Mouse (Mus musculus) lung, postnatal 0 days (tissue): ENCODE data around the gene Gdap1l1.

ENCODE experiments used
- CTCF ChIP-seq: IDR thresholded peaks from 2 replicates; pipeline ENCODE4 v1.5.1; 2016; ENCODE audit warnings: antibody characterized with exemption, mild to moderate bottlenecking
- EP300 ChIP-seq: IDR thresholded peaks from 2 replicates; pipeline ENCODE4 v1.6.1; 2016; ENCODE audit warnings: antibody characterized with exemption, mild to moderate bottlenecking, control low read depth

DNA sequence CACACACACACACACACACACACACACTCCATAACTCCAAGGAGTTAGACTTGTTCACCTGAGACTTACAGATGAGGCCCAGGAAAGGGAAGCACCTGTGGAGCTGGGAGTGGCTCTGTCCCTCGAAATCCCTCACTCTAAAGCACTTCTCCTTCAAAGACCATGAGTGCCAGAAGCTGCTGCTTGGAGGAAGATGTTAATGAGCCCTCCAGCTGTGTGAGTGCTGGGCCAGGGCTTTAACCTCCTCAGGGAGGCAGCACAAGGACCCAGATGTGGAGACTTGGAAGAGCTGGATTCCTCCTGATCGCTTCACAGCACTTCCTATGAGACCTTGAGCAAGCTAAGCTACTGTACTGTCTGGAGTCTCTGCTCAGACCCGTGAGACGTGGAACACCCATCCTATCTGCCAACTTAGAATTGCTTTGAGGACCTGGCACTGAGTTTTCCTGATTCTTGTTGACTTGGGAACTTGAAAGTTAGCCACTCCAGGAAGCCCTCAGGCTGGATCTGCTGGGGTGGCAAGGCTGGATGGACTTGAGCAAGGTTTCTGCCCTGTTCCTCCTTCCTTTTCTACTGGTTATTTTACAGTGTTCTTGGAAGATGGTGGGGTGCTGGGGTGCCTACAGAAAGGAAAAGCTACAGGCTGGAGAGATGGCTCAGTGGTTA, 9.8 kb upstream of the Gdap1l1 start:
- TF ChIP-seq CTCF (no peak), EP300 (no peak)
